Mouse (Mus musculus): Measurements from ENCODE around the gene Krt27. TPM values are rescaled to one million over a fixed set of nuclear protein-coding genes. Genes with fewer than 3 reads are reported as not detected.

The Krt27 gene
- polyA plus RNA-seq (2014; fragmentation: Nextera tagmentation; extraction: Ambion mirVana): not detected in 2 replicates

DNA sequence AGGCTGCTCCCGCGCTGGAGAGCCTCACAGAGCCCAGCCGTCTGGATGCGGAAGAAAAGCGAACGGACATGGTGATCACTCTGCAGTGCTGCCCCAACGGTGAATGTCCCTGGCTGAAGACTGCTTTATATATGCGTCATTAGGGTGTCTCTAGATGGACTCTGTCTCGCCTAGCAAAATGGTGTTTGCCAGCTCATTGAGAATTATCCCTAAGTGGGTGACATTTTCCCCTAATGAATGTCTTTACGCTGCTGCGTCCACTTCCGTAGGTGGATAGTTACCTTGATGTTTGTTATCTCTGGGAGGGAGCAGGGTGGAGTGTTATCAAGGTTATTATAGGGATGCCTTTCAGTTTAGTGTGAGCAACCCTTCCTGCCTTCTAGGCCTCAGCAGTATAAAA, at the start of gene Krt27:
Gene Krt27, minus strand, starts transcription at position 101 of the 400 bp plus-strand sequence.
- H3K36me3 ChIP-seq (ENCODE audit: control insufficient read depth, insufficient read depth, low read length): no peaks in the 10 kb centered on the region
- no peak for ATAC-seq (replicated peaks; ENCODE audit: insufficient number of reproducible peaks, low FRiP score, low TSS enrichment)
- H3K9ac ChIP-seq (ENCODE audit: low read depth, low read length): no peak within 1 kb of the TSS
- H3K27me3 ChIP-seq (ENCODE audit: control insufficient read depth, insufficient read depth, low read length): no peaks in the 10 kb centered on the region
- WGBS (ENCODE audit: insufficient replicate concordance): 63% methylated on average over 12 of the region's 12 CpGs
- H3K4me1 ChIP-seq (ENCODE audit: control insufficient read depth, insufficient read depth, low read length): no peaks in the 10 kb centered on the region
- no peak within 1 kb of the TSS for H3K4me3 ChIP-seq (ENCODE audit: low read depth, low read length)
- no peak within 1 kb of the TSS for H3K4me2 ChIP-seq
- H3K9me3 ChIP-seq (replicated peaks; ENCODE audit: control insufficient read depth, low read length): no peaks in the 10 kb centered on the region
- no peak within 1 kb of the TSS for H3K27ac ChIP-seq (ENCODE audit: low read depth, low read length)

DNA sequence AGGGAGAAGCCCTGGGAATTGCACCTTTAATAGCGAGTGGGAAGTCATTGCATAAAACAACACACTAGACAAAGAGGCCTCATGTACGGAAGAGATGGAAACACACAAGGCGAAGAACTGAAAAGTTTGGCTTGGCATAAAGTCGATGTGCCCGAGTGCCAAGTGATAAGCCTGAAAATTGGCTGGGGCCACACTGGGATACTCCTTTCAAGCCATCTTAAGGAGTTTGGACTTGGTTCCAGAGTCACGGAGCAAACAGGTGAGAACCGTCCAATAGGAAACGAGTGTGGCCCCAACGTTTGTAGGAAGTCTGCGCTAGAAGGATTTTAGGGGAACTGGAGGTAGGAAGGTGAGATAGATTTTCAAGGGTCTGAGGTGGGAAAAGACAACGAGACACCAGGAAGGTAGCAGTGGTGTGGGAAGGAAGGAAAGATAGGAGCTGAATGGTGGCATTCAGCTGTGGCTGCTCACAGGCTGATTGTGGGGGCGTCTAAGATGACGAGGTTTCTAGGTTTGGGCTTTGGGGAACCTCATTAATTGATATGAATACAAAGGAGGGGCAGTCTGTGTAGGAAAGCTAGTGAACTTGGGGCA, 49.1 kb upstream of the Krt27 start:
- H3K4me3 ChIP-seq (ENCODE audit: low read depth, low read length): no peak overlapping the region
- H3K36me3 ChIP-seq (ENCODE audit: control insufficient read depth, insufficient read depth, low read length): no peaks in the 10 kb centered on the region
- H3K27me3 ChIP-seq (ENCODE audit: control insufficient read depth, insufficient read depth, low read length): peaks cover 8% of the 10 kb centered on the region
- no peaks in the 10 kb centered on the region for H3K9me3 ChIP-seq (replicated peaks; ENCODE audit: control insufficient read depth, low read length)
- no peak overlapping the region for H3K9ac ChIP-seq (ENCODE audit: low read depth, low read length)
- H3K27ac ChIP-seq (ENCODE audit: low read depth, low read length): no peak overlapping the region
- 76% methylated on average over 13 of the region's 13 CpGs for WGBS (ENCODE audit: insufficient replicate concordance)
- no peak overlapping the region for H3K4me2 ChIP-seq
- no peak for ATAC-seq (replicated peaks; ENCODE audit: insufficient number of reproducible peaks, low FRiP score, low TSS enrichment)
- no peaks in the 10 kb centered on the region for H3K4me1 ChIP-seq (ENCODE audit: control insufficient read depth, insufficient read depth, low read length)

DNA sequence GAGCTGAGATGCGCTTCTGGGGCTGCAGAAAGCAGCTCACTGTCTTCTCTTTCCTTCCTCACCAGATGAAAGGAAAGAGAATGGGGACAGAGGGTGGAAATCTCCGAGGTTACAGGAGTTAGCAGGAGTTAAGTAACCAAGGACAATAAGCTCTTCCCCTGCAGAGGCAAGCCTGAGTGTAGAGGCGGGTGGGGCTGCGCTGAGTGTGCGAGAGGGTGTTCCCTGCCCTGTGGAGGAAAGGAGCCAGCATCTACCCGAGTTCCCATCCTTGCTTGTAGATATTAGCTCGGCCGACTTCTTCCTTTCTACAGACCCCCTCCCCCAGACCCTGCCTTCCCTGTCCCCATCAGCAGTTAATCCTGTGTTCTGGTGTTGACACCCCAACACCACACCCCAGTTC, 47.9 kb upstream of the Krt27 start:
- H3K27me3 ChIP-seq (ENCODE audit: control insufficient read depth, insufficient read depth, low read length): peaks cover 8% of the 10 kb centered on the region
- H3K4me2 ChIP-seq: no peak overlapping the region
- ATAC-seq (replicated peaks; ENCODE audit: insufficient number of reproducible peaks, low FRiP score, low TSS enrichment): no peak
- no peak overlapping the region for H3K9ac ChIP-seq (ENCODE audit: low read depth, low read length)
- H3K4me1 ChIP-seq (ENCODE audit: control insufficient read depth, insufficient read depth, low read length): no peaks in the 10 kb centered on the region
- H3K9me3 ChIP-seq (replicated peaks; ENCODE audit: control insufficient read depth, low read length): no peaks in the 10 kb centered on the region
- no peak overlapping the region for H3K4me3 ChIP-seq (ENCODE audit: low read depth, low read length)
- no peak overlapping the region for H3K27ac ChIP-seq (ENCODE audit: low read depth, low read length)
- no peaks in the 10 kb centered on the region for H3K36me3 ChIP-seq (ENCODE audit: control insufficient read depth, insufficient read depth, low read length)
- WGBS (ENCODE audit: insufficient replicate concordance): 54% methylated on average over 8 of the region's 8 CpGs

DNA sequence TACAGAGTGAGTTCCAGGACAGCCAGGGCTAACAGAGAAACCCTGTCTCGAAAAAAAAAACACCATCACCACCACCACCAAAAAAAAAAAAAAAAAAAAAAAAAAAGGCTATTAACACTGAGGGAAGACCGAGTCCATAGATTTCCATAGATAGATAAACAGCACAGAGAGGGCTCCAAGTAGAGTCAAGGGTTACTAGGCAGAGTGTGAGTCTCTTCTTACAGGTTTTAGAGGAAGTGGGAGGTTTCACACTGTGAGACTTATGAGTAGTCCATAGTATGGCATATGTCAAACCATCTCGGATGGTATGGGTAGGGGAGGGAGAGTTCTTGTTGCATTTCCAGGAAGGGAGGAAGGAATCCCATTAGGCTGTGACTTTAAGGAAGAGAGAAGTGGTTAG, 47.2 kb upstream of the Krt27 start:
- Histone ChIP-seq H3K9me3 (replicated peaks; ENCODE audit: control insufficient read depth, low read length) (no peaks in the 10 kb centered on the region), H3K36me3 (ENCODE audit: control insufficient read depth, insufficient read depth, low read length) (no peaks in the 10 kb centered on the region), H3K4me3 (ENCODE audit: low read depth, low read length) (no peak overlapping the region), H3K9ac (ENCODE audit: low read depth, low read length) (no peak overlapping the region), H3K27me3 (ENCODE audit: control insufficient read depth, insufficient read depth, low read length) (peaks cover 8% of the 10 kb centered on the region), H3K27ac (ENCODE audit: low read depth, low read length) (no peak overlapping the region), H3K4me2 (no peak overlapping the region), H3K4me1 (ENCODE audit: control insufficient read depth, insufficient read depth, low read length) (no peaks in the 10 kb centered on the region)
- ATAC-seq (replicated peaks; ENCODE audit: insufficient number of reproducible peaks, low FRiP score, low TSS enrichment): no peak
- WGBS (ENCODE audit: insufficient replicate concordance): 68% methylated on average over 3 of the region's 3 CpGs

DNA sequence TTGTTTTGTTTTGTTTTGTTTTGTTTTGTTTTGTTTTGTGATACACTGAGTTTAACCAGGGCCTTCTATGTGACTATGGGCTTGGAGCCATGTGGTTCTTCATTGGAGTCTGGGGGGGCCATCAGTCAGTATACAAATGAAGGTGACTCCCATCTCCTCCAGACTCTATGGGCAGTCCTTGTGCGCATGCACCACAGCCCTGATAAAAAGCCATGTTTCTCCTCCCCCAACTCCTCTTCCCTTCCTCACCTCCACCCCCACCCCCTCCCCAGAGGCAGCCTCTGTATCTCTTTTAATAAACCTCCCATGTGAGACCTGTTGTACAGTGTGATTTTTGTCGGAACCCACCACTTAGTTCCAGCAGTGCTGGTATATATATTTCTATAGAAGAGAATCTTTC, 45.8 kb upstream of the Krt27 start:
- Histone ChIP-seq H3K4me3 (ENCODE audit: low read depth, low read length) (no peak overlapping the region), H3K9me3 (replicated peaks; ENCODE audit: control insufficient read depth, low read length) (no peaks in the 10 kb centered on the region), H3K27ac (ENCODE audit: low read depth, low read length) (no peak overlapping the region), H3K27me3 (ENCODE audit: control insufficient read depth, insufficient read depth, low read length) (peaks cover 8% of the 10 kb centered on the region), H3K36me3 (ENCODE audit: control insufficient read depth, insufficient read depth, low read length) (no peaks in the 10 kb centered on the region), H3K4me2 (no peak overlapping the region), H3K4me1 (ENCODE audit: control insufficient read depth, insufficient read depth, low read length) (no peaks in the 10 kb centered on the region), H3K9ac (ENCODE audit: low read depth, low read length) (no peak overlapping the region)
- WGBS (ENCODE audit: insufficient replicate concordance): 84% methylated on average over 2 of the region's 2 CpGs
- ATAC-seq (replicated peaks; ENCODE audit: insufficient number of reproducible peaks, low FRiP score, low TSS enrichment): no peak

DNA sequence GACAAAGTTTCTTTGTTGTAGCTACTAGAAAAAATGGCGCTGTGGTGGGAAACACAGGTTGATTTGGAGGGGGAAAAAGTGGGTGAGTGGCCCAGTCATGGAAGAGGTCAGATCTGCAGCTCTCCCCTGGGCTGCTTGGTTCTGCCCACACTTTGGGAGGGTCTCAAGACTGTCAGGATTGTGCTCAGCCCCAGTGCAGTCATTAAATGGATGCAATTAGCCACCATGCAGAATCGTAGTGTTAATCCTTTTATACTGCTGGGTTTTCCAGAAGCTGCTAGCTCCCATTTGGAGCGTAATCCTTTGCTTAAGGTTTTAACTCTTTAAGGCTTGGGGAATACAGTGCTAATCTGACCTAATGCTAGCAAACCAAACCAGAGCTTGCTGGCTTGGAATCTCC, 45.1 kb upstream of the Krt27 start:
- H3K27me3 ChIP-seq (ENCODE audit: control insufficient read depth, insufficient read depth, low read length): peaks cover 8% of the 10 kb centered on the region
- H3K36me3 ChIP-seq (ENCODE audit: control insufficient read depth, insufficient read depth, low read length): no peaks in the 10 kb centered on the region
- no peak overlapping the region for H3K4me2 ChIP-seq
- H3K27ac ChIP-seq (ENCODE audit: low read depth, low read length): no peak overlapping the region
- H3K9ac ChIP-seq (ENCODE audit: low read depth, low read length): no peak overlapping the region
- H3K4me3 ChIP-seq (ENCODE audit: low read depth, low read length): no peak overlapping the region
- H3K9me3 ChIP-seq (replicated peaks; ENCODE audit: control insufficient read depth, low read length): no peaks in the 10 kb centered on the region
- 48% methylated on average over 3 of the region's 3 CpGs for WGBS (ENCODE audit: insufficient replicate concordance)
- no peak for ATAC-seq (replicated peaks; ENCODE audit: insufficient number of reproducible peaks, low FRiP score, low TSS enrichment)
- H3K4me1 ChIP-seq (ENCODE audit: control insufficient read depth, insufficient read depth, low read length): no peaks in the 10 kb centered on the region

DNA sequence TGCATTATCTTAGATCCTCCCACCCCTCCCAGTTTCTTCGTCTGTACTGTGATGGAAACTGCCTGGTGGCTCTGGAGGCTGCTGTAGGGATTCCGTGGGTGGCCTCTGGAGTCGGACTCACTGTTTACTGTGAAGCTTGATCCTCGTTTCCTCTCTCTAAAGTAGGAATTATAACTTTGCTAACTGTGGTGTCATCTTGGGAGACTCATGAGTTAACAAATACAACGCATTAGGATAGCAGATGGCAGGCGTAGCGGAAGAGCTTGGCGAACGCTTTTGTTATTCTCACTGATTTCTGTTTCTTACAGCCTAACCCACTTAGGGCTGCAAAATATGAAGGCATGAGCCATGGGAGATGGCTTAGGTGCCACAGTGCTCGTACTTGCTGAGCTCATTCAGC, 41.6 kb upstream of the Krt27 start:
- Histone ChIP-seq H3K9me3 (replicated peaks; ENCODE audit: control insufficient read depth, low read length) (no peaks in the 10 kb centered on the region), H3K27ac (ENCODE audit: low read depth, low read length) (no peak overlapping the region), H3K4me2 (no peak overlapping the region), H3K4me1 (ENCODE audit: control insufficient read depth, insufficient read depth, low read length) (no peaks in the 10 kb centered on the region), H3K4me3 (ENCODE audit: low read depth, low read length) (no peak overlapping the region), H3K9ac (ENCODE audit: low read depth, low read length) (no peak overlapping the region), H3K27me3 (ENCODE audit: control insufficient read depth, insufficient read depth, low read length) (no peaks in the 10 kb centered on the region), H3K36me3 (ENCODE audit: control insufficient read depth, insufficient read depth, low read length) (no peaks in the 10 kb centered on the region)
- WGBS (ENCODE audit: insufficient replicate concordance): 77% methylated on average over 10 of the region's 10 CpGs
- no peak for ATAC-seq (replicated peaks; ENCODE audit: insufficient number of reproducible peaks, low FRiP score, low TSS enrichment)

DNA sequence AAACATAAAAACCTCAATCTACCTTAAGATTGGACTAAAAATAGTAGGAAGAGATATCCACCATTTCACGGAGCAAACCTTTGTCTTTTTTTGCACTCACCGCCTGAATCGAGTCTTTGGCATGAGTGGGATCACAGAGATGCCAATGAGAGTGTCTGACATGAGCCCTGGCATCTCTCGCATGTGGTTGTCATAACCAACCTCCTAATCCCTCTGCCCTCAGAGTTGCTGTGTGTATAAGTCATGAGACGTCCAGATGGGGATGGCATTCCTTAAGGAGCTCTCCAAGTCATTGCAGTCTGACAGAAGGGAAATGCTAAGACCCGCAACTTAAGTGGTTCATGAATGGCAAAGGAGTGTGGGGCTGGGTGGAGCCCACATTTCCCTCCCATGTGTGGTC, 40.5 kb upstream of the Krt27 start:
- no peak overlapping the region for H3K4me3 ChIP-seq (ENCODE audit: low read depth, low read length)
- H3K4me1 ChIP-seq (ENCODE audit: control insufficient read depth, insufficient read depth, low read length): no peaks in the 10 kb centered on the region
- ATAC-seq (replicated peaks; ENCODE audit: insufficient number of reproducible peaks, low FRiP score, low TSS enrichment): no peak
- 74% methylated on average over 6 of the region's 6 CpGs for WGBS (ENCODE audit: insufficient replicate concordance)
- no peaks in the 10 kb centered on the region for H3K9me3 ChIP-seq (replicated peaks; ENCODE audit: control insufficient read depth, low read length)
- H3K4me2 ChIP-seq: no peak overlapping the region
- no peak overlapping the region for H3K27ac ChIP-seq (ENCODE audit: low read depth, low read length)
- H3K27me3 ChIP-seq (ENCODE audit: control insufficient read depth, insufficient read depth, low read length): no peaks in the 10 kb centered on the region
- no peak overlapping the region for H3K9ac ChIP-seq (ENCODE audit: low read depth, low read length)
- no peaks in the 10 kb centered on the region for H3K36me3 ChIP-seq (ENCODE audit: control insufficient read depth, insufficient read depth, low read length)

DNA sequence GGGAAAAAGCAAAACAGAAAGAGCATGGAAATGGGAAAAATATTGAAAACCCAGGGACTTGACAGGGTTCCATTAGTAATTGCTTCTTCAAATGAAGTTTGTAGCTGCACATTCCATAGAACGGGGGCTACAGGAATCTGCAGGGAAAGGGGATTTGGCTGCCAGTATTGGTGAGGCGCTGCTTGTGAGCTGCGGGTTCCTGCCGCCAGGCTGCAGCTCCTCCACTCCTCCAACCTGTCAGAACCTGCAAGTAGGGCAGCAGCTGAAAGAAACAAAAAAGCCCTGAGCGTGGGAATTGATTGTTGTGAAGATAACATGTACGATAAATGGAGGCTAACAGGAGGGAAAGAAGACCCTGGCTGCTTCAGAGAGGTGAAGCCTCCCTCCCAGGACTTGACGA, 40.0 kb upstream of the Krt27 start:
- Histone ChIP-seq H3K4me3 (ENCODE audit: low read depth, low read length) (no peak overlapping the region), H3K4me2 (no peak overlapping the region), H3K36me3 (ENCODE audit: control insufficient read depth, insufficient read depth, low read length) (no peaks in the 10 kb centered on the region), H3K27ac (ENCODE audit: low read depth, low read length) (no peak overlapping the region), H3K9me3 (replicated peaks; ENCODE audit: control insufficient read depth, low read length) (no peaks in the 10 kb centered on the region), H3K9ac (ENCODE audit: low read depth, low read length) (no peak overlapping the region), H3K4me1 (ENCODE audit: control insufficient read depth, insufficient read depth, low read length) (no peaks in the 10 kb centered on the region), H3K27me3 (ENCODE audit: control insufficient read depth, insufficient read depth, low read length) (no peaks in the 10 kb centered on the region)
- ATAC-seq (replicated peaks; ENCODE audit: insufficient number of reproducible peaks, low FRiP score, low TSS enrichment): no peak
- WGBS (ENCODE audit: insufficient replicate concordance): 68% methylated on average over 7 of the region's 7 CpGs

All from heart, embryonic 11.5 days (tissue).